Mouse (Mus musculus) myocyte (in vitro differentiated cells): ENCODE results near the gene Ugt1a7c. TPM values are rescaled to one million over a fixed set of nuclear protein-coding genes. Genes with fewer than 3 reads are reported as not detected.
"Not testable (repeated sequence)": the region's sequence is repeated elsewhere in the genome, so short reads cannot be mapped to it uniquely, and the experiment has no call there.

Experiments used
- H3K27me3 ChIP-seq: one replicate; pipeline ENCODE4 v1.6.1; 2011; ENCODE audit not compliant: control insufficient read depth, insufficient read depth, insufficient read length
- H3K36me3 ChIP-seq: one replicate; pipeline ENCODE4 v1.6.1; 2011; ENCODE audit not compliant: control insufficient read depth, insufficient read depth
- H3K4me2 ChIP-seq: one replicate; pipeline ENCODE4 v1.6.1; 2011; ENCODE audit warnings: low read depth, control low read depth
- H3K4me3 ChIP-seq: one replicate; pipeline ENCODE4 v1.5.1; 2011; ENCODE audit warnings: mild to moderate bottlenecking, control low read depth, moderate library complexity
- H3K79me2 ChIP-seq: one replicate; pipeline ENCODE4 v1.6.1; 2011; ENCODE audit not compliant: control insufficient read depth, insufficient read depth
- H3ac ChIP-seq: one replicate; pipeline ENCODE4 v1.6.1; 2011; ENCODE audit not compliant: control insufficient read depth, insufficient read length
- CEBPB ChIP-seq: IDR thresholded peaks from 2 replicates; pipeline ENCODE4 v1.6.1; 2011; ENCODE audit warnings: mild to moderate bottlenecking, moderate library complexity; ENCODE audit not compliant: poor library complexity, insufficient read depth, severe bottlenecking
- E2F4 ChIP-seq: IDR thresholded peaks from one replicate; pipeline ENCODE4 v1.6.1; 2011; ENCODE audit warnings: mild to moderate bottlenecking, control low read depth, moderate library complexity; ENCODE audit not compliant: insufficient read depth
- MAX ChIP-seq: IDR thresholded peaks from one replicate; pipeline ENCODE4 v1.6.1; 2011; ENCODE audit warnings: low read depth, mild to moderate bottlenecking, control low read depth
- MYOG ChIP-seq, 3 experiments: IDR thresholded peaks; one replicate each; pipeline ENCODE4 v1.6.1; 2011; ENCODE audit warnings: control low read depth in 2 of 3, low read depth in 2 of 3, mild to moderate bottlenecking in 2 of 3; ENCODE audit not compliant: insufficient read length in 2 of 3, control insufficient read depth in 1 of 3, insufficient read depth in 1 of 3
- POLR2AphosphoS2 ChIP-seq: IDR thresholded peaks from one replicate; pipeline ENCODE4 v1.6.1; 2011; ENCODE audit warnings: low read depth, control low read depth; ENCODE audit not compliant: insufficient read length
- REST ChIP-seq: IDR thresholded peaks from one replicate; pipeline ENCODE4 v1.6.1; 2011; ENCODE audit warnings: mild to moderate bottlenecking, control low read depth, moderate library complexity; ENCODE audit not compliant: insufficient read depth, insufficient read length
- SRF ChIP-seq: IDR thresholded peaks from one replicate; pipeline ENCODE4 v1.6.1; 2011; ENCODE audit warnings: low read depth; ENCODE audit not compliant: control insufficient read depth, insufficient read length
- TCF12 ChIP-seq: IDR thresholded peaks from one replicate; pipeline ENCODE4 v1.6.1; 2011; ENCODE audit warnings: mild to moderate bottlenecking, control low read depth; ENCODE audit not compliant: poor library complexity, insufficient read depth, severe bottlenecking
- USF1 ChIP-seq: IDR thresholded peaks from one replicate; pipeline ENCODE4 v1.6.1; 2011; ENCODE audit warnings: low read depth, mild to moderate bottlenecking, control low read depth, moderate library complexity
- polyA plus RNA-seq: library from polyadenylated mRNA; unstranded; fragments of >200 nt; fragmentation: generic; extraction: Trizol; gene quantifications from one replicate; pipeline ENCODE4 v1.2.1, GENCODE M21; 2012; ENCODE audit warnings: missing spikeins

The Ugt1a7c gene
- polyA plus RNA-seq, 1 experiment, result 0.18 TPM

- no peak overlapping the region for H3K4me3 ChIP-seq
- no peaks in the 10 kb centered on the region for H3K27me3 ChIP-seq
- TF ChIP-seq SRF (no peak), USF1 (no peak), REST (no peak), E2F4 (no peak), MYOG (IDR thresholded peaks at IDR 0.05; ENCODE audit: control insufficient read depth in 1 of 3, insufficient read depth in 1 of 3, insufficient read length in 2 of 3, low read depth in 2 of 3) (no peak), MAX (no peak)
- H3K79me2 ChIP-seq, result no peaks in the 10 kb centered on the region
- H3ac ChIP-seq, result no peak overlapping the region
- no peaks in the 10 kb centered on the region for H3K36me3 ChIP-seq
- no peak overlapping the region for H3K4me2 ChIP-seq
Measured at GRCm38 (mm10) chr1:88104667-88105430, 10.0 kb downstream of the Ugt1a7c start.

GRCm38 (mm10) chr1:88105656-88106055 lies 10.8 kb downstream of the Ugt1a7c start:
- Histone ChIP-seq H3K4me2 (no peak overlapping the region), H3K79me2 (no peaks in the 10 kb centered on the region), H3K27me3 (no peaks in the 10 kb centered on the region), H3K4me3 (no peak overlapping the region), H3ac (no peak overlapping the region), H3K36me3 (no peaks in the 10 kb centered on the region)
- TF ChIP-seq SRF, result no peak
- TF ChIP-seq POLR2AphosphoS2, result no peak
- no peak for TF ChIP-seq TCF12
- no peak for TF ChIP-seq CEBPB
- no peak for TF ChIP-seq MAX

- not testable (repeated sequence) for H3K79me2 ChIP-seq, H3K4me2 ChIP-seq, H3K4me3 ChIP-seq, H3K27me3 ChIP-seq, H3ac ChIP-seq, H3K36me3 ChIP-seq
Measured at GRCm38 (mm10) chr1:88109027-88109557, 14.2 kb downstream of the Ugt1a7c start.

- not testable (repeated sequence) for H3K79me2 ChIP-seq, H3K27me3 ChIP-seq, H3K4me3 ChIP-seq, H3ac ChIP-seq, H3K4me2 ChIP-seq, H3K36me3 ChIP-seq
Measured at GRCm38 (mm10) chr1:88109604-88110003, 14.7 kb downstream of the Ugt1a7c start.

GRCm38 (mm10) chr1:88112769-88113168 lies 17.9 kb downstream of the Ugt1a7c start:
- not testable (repeated sequence) for H3K4me3 ChIP-seq, H3K36me3 ChIP-seq, H3K27me3 ChIP-seq, H3ac ChIP-seq, H3K4me2 ChIP-seq, H3K79me2 ChIP-seq

GRCm38 (mm10) chr1:88120550-88120949 lies 25.7 kb downstream of the Ugt1a7c start:
- not testable (repeated sequence) for H3K79me2 ChIP-seq, H3ac ChIP-seq, H3K36me3 ChIP-seq, H3K4me3 ChIP-seq, H3K27me3 ChIP-seq, H3K4me2 ChIP-seq

GRCm38 (mm10) chr1:88121521-88121920 lies 26.7 kb downstream of the Ugt1a7c start:
- H3K36me3 ChIP-seq, H3ac ChIP-seq, H3K27me3 ChIP-seq, H3K4me3 ChIP-seq, H3K79me2 ChIP-seq, H3K4me2 ChIP-seq: not testable (repeated sequence)

GRCm38 (mm10) chr1:88125827-88126360 lies 31.0 kb downstream of the Ugt1a7c start:
- not testable (repeated sequence) for H3K79me2 ChIP-seq, H3K4me2 ChIP-seq, H3K27me3 ChIP-seq

GRCm38 (mm10) chr1:88129091-88129490 lies 34.2 kb downstream of the Ugt1a7c start:
- not testable (repeated sequence) for H3K79me2 ChIP-seq, H3K4me3 ChIP-seq, H3K4me2 ChIP-seq, H3ac ChIP-seq, H3K27me3 ChIP-seq, H3K36me3 ChIP-seq

More at GRCm38 (mm10) chr1:88125827-88126360, 31.0 kb downstream of the Ugt1a7c start:
- not testable (repeated sequence) for H3ac ChIP-seq, H3K36me3 ChIP-seq, H3K4me3 ChIP-seq

GRCm38 (mm10) chr1:88130223-88130622 lies 35.4 kb downstream of the Ugt1a7c start:
- not testable (repeated sequence) for H3K27me3 ChIP-seq, H3ac ChIP-seq, H3K36me3 ChIP-seq, H3K4me3 ChIP-seq, H3K4me2 ChIP-seq, H3K79me2 ChIP-seq
